Mouse (Mus musculus) thymus, adult 2 months (tissue): ENCODE measurements at regions not wholly inside any gene's neighbourhood (a gene's known extent, or its start where the extent isn't known, plus 50 kb on each side); places are given as distances from the start of the nearest gene placed in this dataset.

Experiments
- CTCF ChIP-seq: fragments of 200-500 bp; IDR thresholded peaks from 2 replicates; pipeline ENCODE4 v1.5.1; 2012; ENCODE audit warnings: mild to moderate bottlenecking, control low read depth, low read length, moderate library complexity, borderline replicate concordance; ENCODE audit not compliant: control insufficient read depth, poor library complexity, insufficient read depth; ENCODE audit errors: extremely low read depth
- POLR2A ChIP-seq: fragments of 200-500 bp; IDR thresholded peaks from 2 replicates; pipeline ENCODE4 v1.6.1; 2012; ENCODE audit warnings: mild to moderate bottlenecking, low read length, control low read depth, moderate library complexity; ENCODE audit not compliant: control insufficient read depth, poor library complexity, insufficient read depth; ENCODE audit errors: extremely low read depth

- no peak for TF ChIP-seq CTCF
- TF ChIP-seq POLR2A = no peak
Observed at GRCm38 (mm10) chr13:107923129-107924114, 120.8 kb upstream of the Smim15 start.
